Mouse (Mus musculus) embryo, embryonic 11 days (tissue): ENCODE measurements around the gene Pfas.
A peak's percentile ranks its signal among the peaks of the same experiment; 100 is the strongest.
"Not testable (repeated sequence)": the region's sequence is repeated elsewhere in the genome, so short reads cannot be mapped to it uniquely, and the experiment has no call there.

Source experiments
- DNase-seq: peaks from one replicate; pipeline ENCODE4 v3.0.0-alpha.2; 2015

Pfas gene

DNA sequence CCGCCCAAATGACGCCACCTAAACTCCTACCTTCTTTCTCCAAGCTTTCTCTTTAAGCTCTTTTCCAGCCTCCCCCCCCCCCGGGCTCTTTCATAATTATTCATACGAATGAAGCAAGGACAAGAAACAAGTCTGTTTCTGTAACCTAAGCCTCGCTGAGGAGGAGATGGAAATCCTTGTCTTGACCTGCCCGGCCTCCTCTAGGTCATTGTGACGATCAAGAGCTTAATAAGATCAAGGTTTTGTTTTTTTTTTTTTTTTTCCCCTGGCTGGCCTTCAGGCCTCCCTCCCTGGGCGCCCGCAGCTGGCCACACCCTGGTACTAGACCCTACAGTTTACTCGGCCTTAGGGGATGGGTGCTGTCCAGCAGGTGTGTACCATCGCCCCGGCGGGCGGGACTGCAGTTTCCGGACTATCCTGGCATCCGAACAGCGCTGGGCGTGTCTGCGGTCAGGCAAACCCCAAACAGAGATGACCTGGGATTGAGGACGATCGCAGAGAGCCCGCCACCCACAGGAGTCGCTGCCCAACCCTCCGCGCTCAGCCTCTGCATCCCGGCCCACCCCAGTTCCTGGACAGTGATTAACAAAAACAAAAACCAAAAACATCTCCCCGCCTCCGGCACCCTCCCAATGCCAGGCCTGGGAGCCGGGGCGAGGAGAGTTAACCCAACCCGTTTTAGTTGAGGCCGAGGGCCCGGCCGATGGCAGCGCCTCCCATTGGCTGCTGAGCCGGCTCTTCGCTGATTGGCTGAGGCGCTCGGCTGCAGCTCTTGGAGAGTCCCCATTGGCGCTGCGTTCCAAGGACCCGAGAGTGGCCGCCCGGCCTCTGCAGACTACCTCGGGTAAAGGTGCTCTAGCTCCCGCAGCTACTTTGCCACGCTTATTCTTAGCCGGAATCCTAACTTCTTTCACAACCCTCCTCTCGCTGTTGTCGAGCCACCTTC, 40.6 kb downstream of the Pfas start, which contains the start of gene Slc25a35:
TSS of gene Slc25a35 (plus strand) at position 795 of the 946 bp plus-strand sequence.
- peak; percentile 96 for DNase-seq

DNA sequence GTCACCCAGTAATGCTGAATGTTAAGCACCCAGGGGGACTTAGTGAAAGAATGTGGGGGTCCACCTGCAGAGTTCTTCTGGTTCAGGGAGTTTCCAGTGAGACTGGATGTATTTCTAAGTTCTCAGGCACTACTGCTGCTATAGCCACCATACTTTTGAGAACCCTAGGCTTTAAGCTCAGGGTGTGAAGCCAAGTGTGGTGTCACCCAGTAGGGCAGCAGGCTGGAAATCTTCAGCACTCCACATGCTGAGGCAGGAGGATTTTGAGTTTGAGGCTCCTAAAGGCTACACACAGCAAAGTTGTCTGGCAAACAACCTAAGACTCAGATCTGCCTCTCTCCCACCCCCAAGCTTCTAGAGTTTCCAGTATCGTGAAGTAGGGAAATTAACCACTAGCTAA, 41.7 kb downstream of the Pfas start:
- DNase-seq: no peak

DNA sequence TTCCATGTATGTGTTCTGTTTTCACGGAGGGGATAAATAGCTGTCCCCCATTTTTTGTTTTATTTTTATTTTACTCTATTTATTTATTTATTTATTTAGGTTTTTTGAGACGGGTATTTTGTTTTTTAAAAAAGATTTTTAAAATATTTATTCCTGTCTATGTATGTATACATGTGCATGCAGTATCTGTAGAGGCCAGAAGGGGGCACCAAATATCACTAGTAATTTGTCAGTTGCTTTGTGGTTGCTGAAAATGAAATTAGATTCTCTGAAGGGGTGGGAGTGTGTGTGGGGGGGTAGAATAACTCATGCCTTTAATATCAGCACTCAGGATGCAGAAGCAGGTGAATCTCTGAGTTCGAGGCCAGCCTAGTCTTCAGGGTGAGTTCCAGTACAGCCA, 42.4 kb downstream of the Pfas start:
- peak; percentile 64 for DNase-seq

DNA sequence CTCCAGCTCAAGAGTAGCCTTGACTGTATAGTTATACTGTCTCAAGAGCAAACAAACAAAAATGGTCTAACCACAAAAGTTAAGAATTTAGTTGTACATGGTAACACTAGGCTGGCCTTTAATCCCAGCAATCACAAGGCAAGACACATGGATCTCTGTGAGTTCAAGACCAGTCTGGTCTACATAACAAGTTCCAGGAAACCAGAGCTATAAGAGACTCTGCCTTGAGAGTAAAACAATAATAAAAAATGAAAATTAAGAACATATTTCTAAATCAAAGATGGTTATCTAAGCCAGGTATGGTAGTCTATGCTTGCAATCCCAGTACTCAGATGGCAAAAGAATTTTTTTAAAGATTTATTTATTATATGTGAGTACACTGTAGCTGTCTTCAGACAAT, 43.2 kb downstream of the Pfas start:
- DNase-seq: no peak

DNA sequence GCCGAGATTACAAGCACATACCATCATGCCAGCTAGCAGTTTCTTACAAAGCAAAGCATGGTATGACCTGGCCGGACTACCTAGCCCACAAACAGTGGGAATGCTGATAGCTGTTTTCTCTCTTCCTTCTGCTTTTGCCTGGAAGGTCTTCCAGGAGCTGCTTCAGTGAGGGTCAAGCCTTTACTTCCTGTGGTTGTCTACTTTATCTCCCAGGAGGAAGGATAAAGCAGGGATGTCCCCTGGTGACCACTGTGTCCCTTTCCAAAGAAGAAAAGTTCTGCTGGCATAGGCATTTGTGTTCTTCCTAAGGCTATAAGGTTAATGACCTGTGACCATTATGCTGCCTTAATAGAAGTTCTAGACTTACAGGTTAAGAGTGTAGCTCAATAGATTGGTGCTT, 44.9 kb downstream of the Pfas start:
- no peak for DNase-seq

DNA sequence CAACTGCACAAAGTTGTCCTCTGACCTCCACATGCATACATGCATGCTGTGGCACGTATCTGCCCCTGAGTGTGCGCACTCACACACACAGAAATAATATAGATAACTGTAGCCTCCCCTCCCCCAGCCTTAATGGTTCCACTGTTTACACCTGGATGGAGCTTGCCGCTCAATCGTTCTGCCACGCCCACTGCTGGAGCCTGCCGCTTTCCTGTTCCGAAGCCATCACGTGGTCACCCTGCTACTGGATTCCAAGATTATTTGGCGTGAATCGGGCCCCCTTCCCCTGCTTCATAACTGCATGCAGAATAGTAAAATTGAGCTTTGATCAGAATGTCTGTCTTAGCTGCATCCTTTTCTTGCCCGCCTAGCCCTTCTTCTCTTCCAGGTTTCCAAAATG, 46.1 kb downstream of the Pfas start:
- DNase-seq: not testable (repeated sequence)

DNA sequence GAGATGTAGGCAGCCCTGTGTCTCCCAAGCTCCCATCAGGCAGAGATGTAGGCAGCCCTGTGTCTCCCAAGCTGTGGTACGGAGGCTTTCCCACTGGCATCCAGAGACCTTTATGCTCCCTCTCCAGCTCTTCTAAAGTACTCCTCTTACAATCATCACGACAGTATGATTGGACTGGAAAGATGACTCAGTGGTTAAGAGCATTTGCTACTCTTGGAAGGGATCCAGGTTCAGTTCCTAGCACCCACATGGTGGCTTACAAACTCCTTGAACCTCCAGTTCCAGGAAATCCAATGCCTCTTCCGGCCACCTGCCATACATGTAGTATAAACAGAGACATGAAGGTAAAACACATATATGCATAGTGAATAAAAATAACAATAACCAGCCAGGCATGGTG, 46.7 kb downstream of the Pfas start:
- no peak for DNase-seq

DNA sequence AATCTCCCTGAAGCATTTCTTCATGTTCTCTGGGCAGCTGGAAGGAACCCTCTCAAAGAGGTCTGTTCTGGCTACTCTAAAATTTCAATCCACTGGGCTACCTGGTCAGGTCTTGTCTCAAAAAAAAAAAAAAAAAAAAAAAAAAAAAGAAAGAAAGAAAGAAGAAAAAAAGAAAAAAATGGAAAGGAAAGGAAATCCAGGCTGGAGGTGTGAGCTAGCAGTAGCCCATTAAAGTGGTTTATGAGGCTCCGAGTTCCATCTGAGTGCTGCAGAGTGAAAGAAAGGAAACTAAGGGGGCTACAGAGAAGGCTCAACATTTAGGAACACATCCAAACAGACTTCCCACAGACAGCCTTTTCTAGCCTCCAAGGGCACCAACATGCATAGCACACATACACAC, 50.3 kb downstream of the Pfas start:
- no peak for DNase-seq

DNA sequence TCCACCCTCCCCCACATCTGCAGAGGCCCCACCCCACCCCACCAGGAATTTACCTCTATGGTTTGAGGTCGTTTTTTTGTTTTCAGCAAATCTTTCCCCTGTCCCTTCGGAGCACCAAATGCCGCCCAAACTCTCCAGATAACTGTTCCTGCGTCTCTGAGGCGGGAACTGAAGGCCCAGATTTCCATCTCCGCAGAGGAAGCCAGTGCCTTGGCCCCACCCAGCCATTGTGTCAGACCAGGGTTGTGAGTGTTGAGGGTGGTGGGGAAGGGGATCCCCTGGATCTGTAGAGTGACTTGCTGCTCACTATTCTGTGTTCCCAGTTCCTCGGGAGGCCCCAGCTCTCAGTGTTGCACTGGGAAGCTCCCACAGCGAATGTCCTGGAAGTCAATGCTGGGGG, 51.0 kb downstream of the Pfas start, which contains the start of gene Arhgef15:
TSS of gene Arhgef15 (minus strand) at position 173 of the 400 bp plus-strand sequence.
- DNase-seq: no peak

DNA sequence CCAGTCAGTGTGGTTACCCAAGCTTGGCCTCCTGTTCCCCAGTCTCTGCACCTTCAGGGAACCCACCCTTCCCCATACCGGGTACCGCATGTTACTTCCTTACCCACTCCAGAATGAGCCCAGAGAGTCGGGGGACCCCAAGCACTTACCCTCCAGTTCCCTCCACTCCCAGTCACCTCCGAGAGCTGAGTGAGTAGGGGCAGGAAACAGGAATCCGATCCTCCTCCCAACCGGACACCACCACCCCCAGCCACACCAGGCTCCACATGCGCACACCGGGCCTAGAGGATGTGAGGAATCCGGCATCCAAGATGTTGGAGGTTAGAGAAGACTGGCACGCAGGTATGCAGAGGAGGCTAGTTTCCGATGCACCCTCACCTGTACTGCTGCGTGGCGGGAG, 51.6 kb downstream of the Pfas start:
- DNase-seq: no peak

DNA sequence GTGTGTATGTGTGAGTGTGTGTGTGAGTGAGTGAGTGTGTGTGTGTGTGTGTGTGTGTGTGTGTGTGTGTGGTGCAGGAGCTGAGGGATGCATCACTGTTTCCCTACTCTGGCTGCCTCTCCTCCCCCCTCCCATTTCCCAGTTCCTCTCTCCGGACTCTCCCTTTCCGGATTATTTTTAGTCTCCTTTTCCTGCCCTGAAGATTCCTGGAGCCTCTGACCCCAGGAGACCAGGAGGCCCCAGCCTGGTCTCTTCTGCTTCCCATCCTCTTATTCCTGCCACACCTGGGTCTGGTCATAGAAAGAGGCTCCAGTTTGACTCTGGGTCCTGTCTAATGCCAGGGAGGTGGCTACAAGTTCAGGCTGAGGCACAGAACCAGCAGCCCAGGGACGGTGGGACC, 52.2 kb downstream of the Pfas start:
- DNase-seq: no peak

DNA sequence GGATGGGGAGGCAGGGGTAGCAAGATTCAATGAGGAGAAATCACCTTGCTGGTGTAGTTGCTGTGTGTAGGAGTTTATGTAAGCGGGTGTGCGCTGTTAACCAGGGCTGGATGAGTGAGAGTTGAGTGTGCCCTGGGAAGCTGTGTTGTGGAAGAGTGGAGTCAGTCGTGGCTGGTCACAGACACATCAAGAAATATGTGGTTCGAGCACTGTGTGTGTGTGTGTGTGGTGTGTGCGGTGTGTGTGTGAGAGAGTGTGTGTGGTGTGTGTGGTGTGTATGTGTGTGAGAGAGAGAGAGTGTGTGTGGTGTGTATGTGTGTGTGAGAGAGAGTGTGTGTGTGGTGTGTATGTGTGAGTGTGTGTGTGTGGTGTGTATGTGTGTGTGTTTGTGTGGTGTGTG, 52.8 kb downstream of the Pfas start:
- DNase-seq: no peak

DNA sequence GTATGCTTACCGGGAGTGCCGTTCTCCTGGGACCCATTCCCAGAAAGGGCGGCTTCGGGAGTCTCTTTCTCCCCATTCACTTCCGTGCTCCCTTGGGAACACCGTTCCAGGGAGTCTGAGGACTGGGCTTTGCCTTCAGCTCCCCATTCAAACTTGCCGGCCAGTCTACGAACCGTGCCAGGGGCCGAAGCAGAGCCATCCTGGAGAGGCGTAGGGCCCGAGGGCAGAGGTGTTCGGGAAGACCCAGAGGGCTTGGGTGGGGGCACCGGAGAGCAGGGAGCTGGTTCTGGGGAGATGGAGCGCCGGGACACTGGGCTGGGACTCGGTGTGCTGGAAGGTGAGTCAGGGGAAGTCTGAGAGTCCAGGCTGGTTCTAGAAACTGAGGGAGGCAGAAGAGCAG, 53.9 kb downstream of the Pfas start:
- DNase-seq: no peak

DNA sequence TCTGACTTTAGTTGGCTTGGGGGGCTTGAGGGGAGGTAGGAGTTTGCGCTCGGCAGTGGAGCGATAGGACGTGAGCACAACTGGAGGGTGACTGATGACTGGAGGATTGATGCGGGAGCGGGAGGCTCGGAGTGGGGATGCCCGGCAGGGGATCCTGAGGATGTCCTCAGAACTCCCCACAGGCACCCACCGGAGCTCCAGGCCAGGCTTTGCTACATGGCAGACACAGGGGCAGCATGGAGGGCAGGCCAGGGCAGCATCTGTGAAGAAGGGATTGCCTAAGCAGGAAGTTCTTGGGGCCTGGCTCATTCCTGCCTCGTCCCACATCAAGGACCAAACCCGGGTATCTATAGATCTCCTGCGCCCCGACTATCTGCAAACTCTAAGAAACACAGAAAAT, 54.4 kb downstream of the Pfas start:
- DNase-seq: no peak

DNA sequence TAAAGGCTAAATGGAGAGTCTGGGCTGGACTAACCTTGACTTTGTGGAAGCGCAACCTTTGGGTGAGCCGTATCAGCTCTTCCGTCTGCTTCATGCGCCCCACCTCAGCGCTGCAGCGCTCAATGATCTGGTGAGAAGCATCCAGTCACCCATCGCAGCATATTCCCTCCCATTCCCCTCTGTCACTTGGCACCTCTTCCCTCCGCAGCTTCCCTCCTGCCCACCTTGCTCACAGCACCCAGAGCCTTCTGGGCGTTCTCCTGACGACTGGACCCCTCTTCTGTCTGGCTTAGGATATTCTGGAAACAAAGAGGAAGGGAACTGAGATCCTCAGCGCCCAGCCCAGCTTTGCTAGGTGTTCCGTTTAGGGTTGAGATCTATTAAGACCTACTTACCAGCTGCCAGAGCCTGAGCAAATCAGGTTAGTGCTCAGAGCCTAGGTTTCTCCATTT, 60.7 kb downstream of the Pfas start:
- DNase-seq: no peak

DNA sequence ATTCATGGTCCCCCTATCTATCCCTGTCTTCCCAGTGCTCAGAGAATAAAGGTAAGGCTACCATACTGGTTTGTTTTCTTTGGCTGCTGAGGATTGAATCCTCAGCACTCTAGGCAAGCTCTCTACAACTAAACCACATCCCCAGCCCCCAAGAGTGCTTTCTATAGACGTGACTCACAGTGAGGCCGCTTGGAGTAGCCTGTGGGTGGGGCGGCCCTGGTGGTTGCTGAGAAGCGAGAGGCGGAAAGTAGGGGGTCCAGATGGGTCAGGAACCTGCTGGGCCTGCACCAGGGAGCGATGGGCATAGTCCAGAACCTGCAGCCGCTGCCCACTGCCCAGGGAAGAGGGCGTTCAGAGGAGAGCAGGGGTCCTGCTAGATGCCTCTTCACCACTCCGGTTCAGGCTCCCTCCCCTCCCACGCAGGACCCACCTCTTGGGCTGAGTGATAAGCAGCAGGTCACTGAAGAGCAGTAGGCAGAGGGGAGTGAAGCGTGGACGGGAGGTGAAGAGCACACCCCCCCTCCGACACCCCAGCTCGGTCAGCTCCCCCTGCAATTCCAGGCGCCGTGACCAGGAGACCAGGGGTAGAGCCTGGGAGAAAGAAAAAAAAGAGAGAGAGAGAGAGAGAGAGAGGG, 61.3 kb downstream of the Pfas start:
- DNase-seq: no peak

DNA sequence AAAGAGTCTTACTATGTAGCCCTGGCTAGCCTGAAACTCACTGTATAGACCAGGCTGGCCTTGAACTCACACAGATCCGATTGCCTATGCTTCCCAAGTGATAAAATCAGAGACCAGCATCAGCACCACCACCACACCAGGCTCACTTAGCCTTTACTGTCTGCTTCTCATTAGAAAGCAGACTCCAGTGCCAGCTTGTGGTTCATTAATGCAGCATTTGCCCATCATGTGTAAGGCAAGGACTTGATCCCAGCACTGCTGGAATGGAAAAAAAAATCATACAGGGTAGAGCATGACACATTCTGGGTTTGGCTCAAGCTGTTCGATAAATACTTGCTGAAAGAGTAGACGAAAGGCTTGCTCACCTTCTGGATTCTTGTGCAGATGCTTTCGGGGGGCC, 62.3 kb downstream of the Pfas start:
- no peak for DNase-seq

DNA sequence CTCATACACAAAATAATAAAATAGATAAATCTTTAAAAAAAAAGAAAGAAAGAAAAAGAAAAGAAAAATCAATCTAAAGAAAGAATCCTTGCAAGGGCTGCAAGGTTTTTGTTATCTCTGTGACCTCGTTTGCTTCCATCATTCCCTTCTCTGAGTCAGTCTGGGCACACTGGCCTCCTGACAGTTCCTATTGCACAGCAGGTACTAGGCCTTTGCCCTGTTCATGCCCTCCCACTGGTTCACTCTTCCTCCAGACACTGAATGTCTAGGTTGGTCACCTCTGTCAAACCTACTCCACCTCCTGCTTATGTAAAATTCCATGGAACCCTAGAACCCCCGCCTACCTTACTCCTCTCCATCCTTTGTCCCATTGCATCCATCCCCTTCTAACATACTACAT, 63.0 kb downstream of the Pfas start:
- DNase-seq: no peak

DNA sequence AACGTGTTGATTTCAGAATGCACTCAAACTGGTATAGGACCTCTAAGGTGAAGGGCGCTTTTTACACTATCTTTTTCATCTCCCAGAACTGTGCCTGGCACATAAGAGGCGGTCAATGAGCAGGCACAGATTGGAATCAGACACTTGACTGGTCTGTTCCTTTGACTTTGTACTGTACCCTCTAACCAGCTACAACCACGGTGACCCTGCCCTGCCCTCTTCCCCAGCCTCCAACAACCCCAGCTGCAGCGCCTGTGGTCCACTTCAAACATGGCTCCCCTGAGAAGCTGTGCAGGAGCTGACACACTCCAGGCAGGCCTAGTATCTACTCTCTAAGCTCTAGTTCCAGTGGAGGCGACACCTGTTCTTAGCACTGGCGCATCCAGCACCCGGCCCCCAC, 65.5 kb downstream of the Pfas start:
- DNase-seq: no peak

DNA sequence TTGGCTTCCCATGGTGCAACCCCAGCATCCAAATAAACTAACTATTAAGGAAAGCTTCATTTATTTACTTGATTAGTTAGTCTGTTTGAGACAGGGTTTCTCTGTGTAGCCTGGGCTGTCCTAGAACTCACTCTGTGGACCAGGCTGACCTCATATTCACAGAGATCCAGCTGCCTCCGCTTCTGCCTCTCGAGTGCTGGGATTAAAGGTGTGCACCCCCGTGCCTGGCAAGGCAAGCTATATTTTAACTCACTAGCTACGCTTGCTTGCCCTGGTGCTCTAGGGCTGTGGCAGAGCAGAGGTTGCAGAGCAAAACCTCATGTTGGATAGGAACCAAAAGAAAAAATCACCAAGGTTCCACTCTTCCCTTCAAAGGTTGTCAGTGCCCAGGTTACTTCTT, 67.7 kb downstream of the Pfas start:
- DNase-seq: no peak

DNA sequence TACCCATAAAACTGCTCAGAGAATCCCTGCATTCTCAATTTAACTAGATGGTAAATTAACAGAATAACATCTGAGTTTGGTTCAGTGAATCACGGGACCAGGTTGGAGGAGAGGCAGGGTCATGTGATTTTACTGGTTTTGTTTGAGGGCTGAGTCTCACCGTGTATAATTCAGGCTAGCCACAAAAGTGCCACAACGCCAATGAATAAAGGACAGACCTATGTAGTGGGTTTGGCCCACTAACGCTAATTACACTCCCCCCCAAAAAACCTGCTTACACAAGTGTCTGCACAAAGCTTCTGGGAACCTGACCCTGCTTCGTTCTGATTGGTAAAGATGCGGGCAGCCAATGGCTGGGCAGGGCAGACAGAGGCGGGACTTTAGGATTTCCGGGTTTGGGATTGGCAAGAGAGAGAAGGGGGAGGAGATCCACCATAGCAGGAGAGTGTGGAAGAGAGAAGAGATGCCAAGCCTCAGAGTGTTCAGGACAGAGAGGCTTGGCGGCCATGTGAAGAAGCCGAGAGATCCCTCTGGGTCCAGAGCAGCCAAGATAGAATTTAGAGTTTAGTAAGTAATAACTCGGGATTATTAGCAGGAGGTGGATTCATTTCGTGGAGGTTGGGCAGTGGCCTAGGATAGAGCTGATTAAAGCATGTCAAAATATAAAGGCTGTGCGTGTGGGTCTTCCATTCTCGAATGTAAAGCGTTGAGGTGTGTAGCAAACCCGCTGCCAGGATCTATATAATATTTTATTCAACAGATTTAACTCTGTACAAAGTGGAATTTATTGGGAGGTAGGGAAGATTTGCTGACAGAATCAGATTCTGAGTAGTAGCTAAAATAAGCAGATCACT, 68.6 kb downstream of the Pfas start:
- DNase-seq: peak; percentile 93

DNA sequence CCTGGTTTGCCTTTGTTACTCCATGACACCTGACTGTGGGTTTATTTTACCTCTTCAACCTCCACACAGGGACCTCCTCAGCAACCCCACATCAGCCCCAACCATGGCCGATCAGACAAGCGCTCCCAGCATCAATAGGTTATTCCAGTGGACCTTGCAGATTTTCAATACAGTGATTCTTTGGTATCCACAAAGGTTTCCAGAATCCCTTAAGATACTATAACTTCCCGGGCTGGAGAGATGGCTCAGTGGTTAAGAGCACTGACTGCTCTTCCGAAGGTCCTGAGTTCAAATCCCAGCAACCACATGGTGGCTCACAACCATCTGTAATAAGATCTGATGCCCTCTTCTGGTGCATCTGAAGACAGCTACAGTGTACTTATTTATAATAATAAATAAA, 71.3 kb downstream of the Pfas start:
- not testable (repeated sequence) for DNase-seq
